Mouse (Mus musculus) ES-E14 (cell line): ENCODE data around the gene Nanog.

Experiments used
- CHD2 ChIP-seq: IDR thresholded peaks from 2 replicates; pipeline ENCODE4 v1.6.1; 2014; ENCODE audit warnings: mild to moderate bottlenecking, low read depth, low read length, inconsistent platforms
- ZNF384 ChIP-seq: IDR thresholded peaks from 2 replicates; pipeline ENCODE4 v1.6.1; 2012; ENCODE audit warnings: low read depth, low read length, inconsistent platforms

DNA sequence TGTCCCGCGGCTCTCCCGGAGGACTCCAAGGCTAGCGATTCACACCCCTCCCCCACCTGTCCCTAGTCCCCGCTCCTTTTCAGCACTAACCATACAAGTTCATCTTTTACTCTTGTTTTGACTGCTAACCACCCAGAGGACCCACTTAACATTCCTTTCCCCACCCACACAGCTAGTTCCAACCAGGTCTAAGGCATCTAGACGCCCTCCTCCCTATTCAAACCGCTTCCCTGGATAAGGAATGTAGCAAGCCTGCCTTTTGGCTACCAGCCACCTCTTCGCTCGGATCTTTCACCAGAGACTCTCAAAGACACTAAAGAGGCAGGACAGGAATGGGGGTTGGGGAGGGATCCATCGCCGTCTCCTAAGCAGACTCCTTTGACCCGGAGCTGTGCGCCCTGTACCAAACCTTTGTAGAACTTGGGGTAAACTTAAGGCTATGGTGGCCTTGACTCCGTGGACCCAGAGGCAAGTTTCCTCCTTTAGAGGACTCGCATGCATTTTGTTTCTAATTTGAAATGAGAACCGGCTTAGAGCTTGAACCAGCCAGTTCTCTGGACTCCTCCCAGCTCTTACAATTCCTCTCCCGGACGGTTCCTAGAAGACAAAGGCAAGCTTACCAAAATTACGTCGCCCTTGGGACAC is 4.7 kb upstream of the Nanog start:
- TF ChIP-seq ZNF384 (no peak; the same call in 1 of the 2 replicates), CHD2 (peak; percentile 84)
